22 mouse cellular contexts compared by ENCODE assay signal in genomic region chr10:43605901-43606300, GRCm38 (mm10). TPM values are rescaled to one million over a fixed set of nuclear protein-coding genes. Genes with fewer than 3 reads are reported as not detected.
A peak's percentile ranks its signal among the peaks of the same experiment; 100 is the strongest.
DNase-seq lines count a peak whose midpoint lies in the region; ATAC-seq and TF ChIP-seq lines count a peak whose summit lies in the region.
"Had no signal": no experiment of that assay in that cellular context is flagged by ENCODE, and none has a peak within 500 bp of the region (broad histone marks: within the 10 kb centered on the region; RNA-seq: fewer than 3 reads in every experiment).

No protein-coding gene starts in this region.

- no peak for DNase-seq in liver, embryonic 11.5 days (ENCODE audit: low spot score)
- DNase-seq in liver (no peak), MEL (ENCODE audit: low read depth, low spot score) (peak; percentile 63)
- DNase-seq in liver, embryonic 14.5 days (ENCODE audit: low read depth in 3 of 3, low spot score in 3 of 3): no peak
- DNase-seq in testis, postnatal 14 days (ENCODE audit: low spot score): peak; percentile 34
- DNase-seq in left cerebral cortex, postnatal 10 days (ENCODE audit: extremely low spot score in 1 of 2, low spot score in 2 of 2): no peak
- DNase-seq: adrenal gland, adult 2 months; adrenal gland, postnatal 36 days; cerebellum, adult 2 months; cerebellum, postnatal 10 days; gastrocnemius, postnatal 36 days; heart, adult 18-20 months; heart, postnatal 14 days had no signal

- no peak overlapping the region for H3K9ac ChIP-seq in liver, embryonic 11.5 days (ENCODE audit: low read depth, low read length)
- H3K9ac ChIP-seq in MEL (ENCODE audit: control insufficient read depth, low read depth, low read length, poor library complexity, severe bottlenecking): 0 out of 2 replicates have a peak overlapping the region, but pooled peaks have one; percentile 1
- peak overlapping the region; percentile 15; the same call in 1 of the 2 replicates for H3K9ac ChIP-seq in liver, embryonic 14.5 days (replicated peaks)
- no peak overlapping the region for H3K9ac ChIP-seq in midbrain, embryonic 16.5 days (ENCODE audit: low read depth, low read length)
- H3K9ac ChIP-seq: forebrain, embryonic 15.5 days; heart, embryonic 15.5 days; hindbrain, embryonic 13.5 days had no signal

- TF ChIP-seq CTCF in MEL (IDR thresholded peaks at IDR 0.05 in 2 of 3, conservative IDR thresholded peaks at IDR 0.05 in 1 of 3; ENCODE audit: control insufficient read depth in 1 of 3, insufficient read depth in 1 of 3, low read depth in 2 of 3, low read length in 3 of 3, poor library complexity in 1 of 3, severe bottlenecking in 1 of 3): no peak
- 0 out of 2 replicates have a peak, but pooled peaks have one; percentile 4 for TF ChIP-seq CTCF in liver, embryonic 14.5 days (IDR thresholded peaks at IDR 0.05; ENCODE audit: low read depth)

- H3K27me3 ChIP-seq in liver, embryonic 11.5 days (replicated peaks; ENCODE audit: control insufficient read depth, insufficient read depth, low read length): no peaks in the 10 kb centered on the region
- H3K27me3 ChIP-seq in MEL (ENCODE audit: control insufficient read depth in 1 of 2, insufficient read depth in 2 of 2, low read length in 2 of 2): no peaks in the 10 kb centered on the region
- H3K27me3 ChIP-seq in liver, embryonic 14.5 days (ENCODE audit: control insufficient read depth, insufficient read depth, low read length): no peaks in the 10 kb centered on the region
- no peaks in the 10 kb centered on the region for H3K27me3 ChIP-seq in midbrain, embryonic 16.5 days (ENCODE audit: control insufficient read depth, insufficient read depth, low read depth, low read length)
- H3K27me3 ChIP-seq: forebrain, embryonic 15.5 days; heart, embryonic 15.5 days; hindbrain, embryonic 13.5 days had no signal

- no peaks in the 10 kb centered on the region for H3K36me3 ChIP-seq in liver, embryonic 11.5 days (ENCODE audit: control insufficient read depth, insufficient read depth, low read length)
- peaks cover 0 to 15% of the 10 kb centered on the region in 2 experiments; a peak in 2 of 4 replicates for H3K36me3 ChIP-seq in MEL (ENCODE audit: control insufficient read depth in 1 of 2, insufficient read depth in 2 of 2, low read length in 2 of 2)
- H3K36me3 ChIP-seq in liver, embryonic 14.5 days (replicated peaks; ENCODE audit: control insufficient read depth, insufficient read depth, low read depth): peaks cover 36% of the 10 kb centered on the region
- H3K36me3 ChIP-seq in midbrain, embryonic 16.5 days (ENCODE audit: control insufficient read depth, insufficient read depth, low read length): no peaks in the 10 kb centered on the region
- H3K36me3 ChIP-seq: embryonic facial prominence, embryonic 10.5 days; forebrain, embryonic 15.5 days; G1E; heart, embryonic 15.5 days; hindbrain, embryonic 13.5 days had no signal

- TF ChIP-seq RAD21 in MEL (IDR thresholded peaks at IDR 0.05; ENCODE audit: low read depth, low read length): no peak

- peak overlapping the region; percentile 36; the same call in 1 of the 2 replicates for H3K27ac ChIP-seq in liver, embryonic 11.5 days (ENCODE audit: low read depth, low read length)
- H3K27ac ChIP-seq in MEL (ENCODE audit: control insufficient read depth, low read depth, low read length): no peak overlapping the region
- H3K27ac ChIP-seq in liver, embryonic 14.5 days: peak overlapping the region; percentile 99
- no peak overlapping the region for H3K27ac ChIP-seq in midbrain, embryonic 16.5 days (ENCODE audit: low read length)
- H3K27ac ChIP-seq: embryonic facial prominence, embryonic 10.5 days; forebrain, embryonic 15.5 days; heart, embryonic 15.5 days; hindbrain, embryonic 13.5 days; hindbrain, postnatal 0 days had no signal

- no peaks in the 10 kb centered on the region for H3K79me2 ChIP-seq in MEL (ENCODE audit: control insufficient read depth, insufficient read depth, low read length, poor library complexity)

- no peak overlapping the region for H3K4me3 ChIP-seq in liver, embryonic 11.5 days (ENCODE audit: low read depth, low read length)
- H3K4me3 ChIP-seq in MEL (ENCODE audit: control insufficient read depth in 1 of 2, insufficient read depth in 1 of 2, low read depth in 2 of 2, low read length in 2 of 2): no peak overlapping the region
- H3K4me3 ChIP-seq in liver, embryonic 14.5 days (ENCODE audit: insufficient read depth in 1 of 2, low read depth in 2 of 2, low read length in 2 of 2): no peak overlapping the region
- no peak overlapping the region for H3K4me3 ChIP-seq in midbrain, embryonic 16.5 days (ENCODE audit: low read depth, low read length)
- H3K4me3 ChIP-seq: embryonic facial prominence, embryonic 10.5 days; forebrain, embryonic 15.5 days; heart, embryonic 15.5 days; hindbrain, embryonic 13.5 days had no signal

- no peak for TF ChIP-seq EP300 in MEL (IDR thresholded peaks at IDR 0.05; ENCODE audit: low read depth in 1 of 2, low read length in 2 of 2)
- TF ChIP-seq EP300 in liver, embryonic 14.5 days (IDR thresholded peaks at IDR 0.05; ENCODE audit: low read depth): no peak

- WGBS in liver, embryonic 11.5 days: 73% methylated on average over 7 of the region's 7 CpGs
- WGBS in liver, embryonic 14.5 days (ENCODE audit: insufficient replicate concordance): 59% methylated on average over 7 of the region's 7 CpGs
- 84% methylated on average over 7 of the region's 7 CpGs for WGBS in midbrain, embryonic 16.5 days

- ATAC-seq in liver, embryonic 11.5 days (replicated peaks; ENCODE audit: low FRiP score): no peak
- ATAC-seq in liver, embryonic 14.5 days (ENCODE audit: insufficient read depth): no peak
- no peak for ATAC-seq in midbrain, embryonic 16.5 days
- ATAC-seq: activated CD4-positive, CD25-positive, alpha-beta regulatory T cell, adult 4 months; forebrain, embryonic 15.5 days; hindbrain, postnatal 0 days had no signal

- H3K4me1 ChIP-seq in liver, embryonic 11.5 days (replicated peaks; ENCODE audit: control insufficient read depth, insufficient read depth, low read length): peaks cover 14% of the 10 kb centered on the region
- H3K4me1 ChIP-seq in MEL (ENCODE audit: control insufficient read depth in 1 of 2, insufficient read depth in 2 of 2, low read length in 2 of 2): peaks cover 8 to 17% of the 10 kb centered on the region in 2 experiments
- H3K4me1 ChIP-seq in liver, embryonic 14.5 days (replicated peaks; ENCODE audit: control insufficient read depth in 2 of 2, insufficient read depth in 2 of 2, low read length in 1 of 2): peaks cover 50 to 51% of the 10 kb centered on the region in 2 experiments
- H3K4me1 ChIP-seq in midbrain, embryonic 16.5 days (ENCODE audit: control insufficient read depth, insufficient read depth, low read length): peaks cover 5% of the 10 kb centered on the region

- intact Hi-C loops in left cerebral cortex, postnatal 10 days (cut with DNase I): no loop called here

- H3K9me3 ChIP-seq in liver, embryonic 11.5 days (ENCODE audit: control insufficient read depth, low read length): no peaks in the 10 kb centered on the region
- no peaks in the 10 kb centered on the region for H3K9me3 ChIP-seq in MEL (replicated peaks; ENCODE audit: insufficient read depth, low read length)
- no peaks in the 10 kb centered on the region for H3K9me3 ChIP-seq in liver, embryonic 14.5 days (ENCODE audit: control insufficient read depth, low read length)
- no peaks in the 10 kb centered on the region for H3K9me3 ChIP-seq in midbrain, embryonic 16.5 days (replicated peaks; ENCODE audit: control insufficient read depth, low read length, poor library complexity, severe bottlenecking)
- H3K9me3 ChIP-seq: embryonic facial prominence, embryonic 10.5 days; forebrain, embryonic 15.5 days; G1E; heart, embryonic 15.5 days; hindbrain, embryonic 13.5 days had no signal

- no peak overlapping the region for H3K4me2 ChIP-seq in liver, embryonic 11.5 days
- no peak overlapping the region for H3K4me2 ChIP-seq in liver, embryonic 14.5 days (ENCODE audit: low read depth)
- H3K4me2 ChIP-seq in midbrain, embryonic 16.5 days (ENCODE audit: low read length): no peak overlapping the region
- H3K4me2 ChIP-seq: forebrain, embryonic 15.5 days; heart, embryonic 11.5 days; heart, embryonic 15.5 days; hindbrain, embryonic 13.5 days had no signal

- no peak for TF ChIP-seq POLR2A in MEL (IDR thresholded peaks at IDR 0.05; ENCODE audit: control insufficient read depth in 1 of 2, insufficient read depth in 1 of 2, low read depth in 1 of 2, low read length in 2 of 2, poor library complexity in 1 of 2)

TF ChIP-seq in MEL, 35 proteins besides CTCF, POLR2A, EP300 and RAD21 (continues in another document):
- TF ChIP-seq TCF12 (IDR thresholded peaks at IDR 0.05; ENCODE audit: low read depth, low read length): no peak
- TF ChIP-seq E2F4 (IDR thresholded peaks at IDR 0.05; ENCODE audit: borderline replicate concordance, low read depth, low read length): no peak
- TF ChIP-seq USF2 (IDR thresholded peaks at IDR 0.05; ENCODE audit: borderline replicate concordance in 1 of 2, insufficient read depth in 1 of 2, low read depth in 1 of 2, low read length in 2 of 2): no peak
- TF ChIP-seq CHD2 (IDR thresholded peaks at IDR 0.05; ENCODE audit: low read length): no peak
- TF ChIP-seq MAX (IDR thresholded peaks at IDR 0.05; ENCODE audit: low read length): peak; percentile 76
- TF ChIP-seq POLR2AphosphoS2 (IDR thresholded peaks at IDR 0.05; ENCODE audit: low read length): no peak
- TF ChIP-seq MYB (IDR thresholded peaks at IDR 0.05; ENCODE audit: low read depth, low read length): no peak
- TF ChIP-seq MEF2A (IDR thresholded peaks at IDR 0.05; ENCODE audit: extremely low read depth, insufficient replicate concordance, low read depth, low read length, poor library complexity, severe bottlenecking): no peak
- no peak for TF ChIP-seq POLR2AphosphoS5 (IDR thresholded peaks at IDR 0.05; ENCODE audit: borderline replicate concordance, low read depth, low read length)
- TF ChIP-seq TAL1 (IDR thresholded peaks at IDR 0.05; ENCODE audit: low read length): no peak
- no peak for TF ChIP-seq MYC (IDR thresholded peaks at IDR 0.05; ENCODE audit: low read depth, low read length)
- no peak for TF ChIP-seq MXI1 (IDR thresholded peaks at IDR 0.05; ENCODE audit: low read depth, low read length)
- TF ChIP-seq USF1 (IDR thresholded peaks at IDR 0.05; ENCODE audit: low read depth, low read length): 0 out of 2 replicates have a peak, but pooled peaks have one; percentile 38
- no peak for TF ChIP-seq NRF1 (IDR thresholded peaks at IDR 0.05; ENCODE audit: insufficient read depth, low read depth, low read length, poor library complexity, severe bottlenecking)

RNA-seq across cellular contexts. Expression of gene Cd24a, which starts 27.8 kb away (rescaled TPM):
- 420 and 459 TPM in 2 replicates for polyA plus RNA-seq in liver, embryonic 11.5 days (2014; fragmentation: Nextera tagmentation; extraction: Ambion mirVana)
- 96.6 and 119 TPM in 2 replicates for total RNA-seq in MEL (2012; rRNA removed)
- 100 to 1,000 TPM in 1 of 2 experiments, not detected in 1; 181 TPM for polyA plus RNA-seq in MEL (2012; ENCODE audit: insufficient read depth in 1 of 2, insufficient read length in 2 of 2, low read depth in 1 of 2, low replicate concordance in 2 of 2, missing spikeins in 1 of 2)
- polyA plus RNA-seq in liver, embryonic 14.5 days (2012; rRNA removed): 977 and 1,014 TPM in 2 replicates
- 1,175 and 1,210 TPM in 2 replicates for polyA plus RNA-seq in liver, embryonic 14.5 days (2014; fragmentation: Nextera tagmentation; extraction: Ambion mirVana)
- polyA plus RNA-seq in midbrain, embryonic 16.5 days (2015; fragmentation: Nextera tagmentation; extraction: Ambion mirVana): 660 and 780 TPM in 2 replicates
- total RNA-seq in left cerebral cortex, postnatal 10 days (2021): 100 to 1,000 TPM; 118 to 160 TPM

Comparison
In these comparisons a context has a peak if more than half of its experiments do, and no peak if none do; other contexts are left out.
1. H3K9ac ChIP-seq: peak in MEL (single experiment) and liver, embryonic 14.5 days (single experiment); none in liver, embryonic 11.5 days (single experiment) and midbrain, embryonic 16.5 days (single experiment).
2. DNase-seq: peak in MEL (single experiment) and testis, postnatal 14 days (single experiment); none in liver, embryonic 11.5 days (single experiment), liver (single experiment), liver, embryonic 14.5 days (0 of 3) and left cerebral cortex, postnatal 10 days (0 of 2).
3. H3K27ac ChIP-seq: peak in liver, embryonic 11.5 days (single experiment) and liver, embryonic 14.5 days (single experiment); none in MEL (single experiment) and midbrain, embryonic 16.5 days (single experiment).